In the genomic region with DNA sequence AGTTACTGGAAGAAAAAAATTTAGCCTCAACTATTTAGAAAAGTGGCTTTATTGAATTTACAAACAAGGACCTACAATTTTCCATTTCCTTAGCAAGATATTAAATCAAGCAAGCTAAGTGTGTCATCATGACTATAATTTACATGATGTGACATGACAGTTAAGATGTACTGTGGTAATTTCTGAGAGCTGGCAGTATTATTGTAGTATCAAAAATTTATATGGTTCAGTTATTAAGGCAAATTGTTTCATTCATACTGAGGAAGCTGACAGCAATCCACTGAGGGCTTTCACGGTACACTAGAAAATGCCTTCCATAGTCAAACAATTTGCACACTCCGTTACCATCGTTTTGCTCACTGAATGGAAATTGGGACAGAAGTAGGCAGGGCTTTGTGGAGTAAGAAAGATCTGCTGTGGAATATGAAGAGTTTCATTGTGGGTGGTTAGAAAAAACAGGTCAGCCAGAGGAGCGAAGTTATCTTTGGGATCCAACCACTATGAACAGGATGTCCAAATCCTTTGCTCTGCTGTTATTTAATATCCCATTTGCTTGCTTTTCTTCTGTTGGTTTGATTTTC, we compare ENCODE assay signal across 15 mouse cellular contexts.
DNase-seq lines count a peak whose midpoint lies in the region; ATAC-seq lines count a peak whose summit lies in the region.
"Had no signal": no experiment of that assay in that cellular context is flagged by ENCODE, and none has a peak within 500 bp of the region (broad histone marks: within the 10 kb centered on the region; RNA-seq: fewer than 3 reads in every experiment).

No protein-coding gene starts in this region.

- no peak overlapping the region for H3K4me3 ChIP-seq in embryonic facial prominence, embryonic 14.5 days (ENCODE audit: low read depth, low read length)
- no peak overlapping the region for H3K4me3 ChIP-seq in embryonic facial prominence, embryonic 10.5 days
- H3K4me3 ChIP-seq in hindbrain, embryonic 13.5 days: no peak overlapping the region
- no peak overlapping the region for H3K4me3 ChIP-seq in hindbrain, embryonic 12.5 days
- no peak overlapping the region for H3K4me3 ChIP-seq in hindbrain, embryonic 16.5 days (ENCODE audit: low read length)
- no peak overlapping the region for H3K4me3 ChIP-seq in kidney, embryonic 14.5 days (ENCODE audit: low read length)
- H3K4me3 ChIP-seq: embryonic facial prominence, embryonic 13.5 days; limb, embryonic 13.5 days had no signal

- WGBS in embryonic facial prominence, embryonic 14.5 days: 56% methylated on average over 4 of the region's 4 CpGs
- WGBS in embryonic facial prominence, embryonic 10.5 days: 89% methylated on average over 4 of the region's 4 CpGs
- 46% methylated on average over 4 of the region's 4 CpGs for WGBS in hindbrain, embryonic 13.5 days
- 50% methylated on average over 4 of the region's 4 CpGs for WGBS in hindbrain, embryonic 12.5 days
- WGBS in hindbrain, embryonic 16.5 days: 37% methylated on average over 4 of the region's 4 CpGs
- 82% methylated on average over 4 of the region's 4 CpGs for WGBS in kidney, embryonic 14.5 days

- ATAC-seq in embryonic facial prominence, embryonic 14.5 days (ENCODE audit: low read depth): peak; percentile 18; the same call in 1 of the 2 replicates
- ATAC-seq in hindbrain, embryonic 13.5 days (ENCODE audit: low FRiP score): 0 out of 2 replicates have a peak, but pooled peaks have one; percentile 28
- no peak for ATAC-seq in hindbrain, embryonic 12.5 days (ENCODE audit: low FRiP score)
- peak; percentile 63; the same call in 1 of the 2 replicates for ATAC-seq in hindbrain, embryonic 16.5 days
- ATAC-seq in kidney, embryonic 14.5 days (ENCODE audit: low FRiP score, low TSS enrichment): no peak
- ATAC-seq: intestine, postnatal 0 days had no signal

- no peaks in the 10 kb centered on the region for H3K9me3 ChIP-seq in embryonic facial prominence, embryonic 14.5 days (ENCODE audit: control insufficient read depth, low read length)
- H3K9me3 ChIP-seq in embryonic facial prominence, embryonic 10.5 days: no peaks in the 10 kb centered on the region
- H3K9me3 ChIP-seq in hindbrain, embryonic 13.5 days: no peaks in the 10 kb centered on the region
- H3K9me3 ChIP-seq in hindbrain, embryonic 12.5 days (replicated peaks): no peaks in the 10 kb centered on the region
- no peaks in the 10 kb centered on the region for H3K9me3 ChIP-seq in hindbrain, embryonic 16.5 days (ENCODE audit: control insufficient read depth, low read length)
- H3K9me3 ChIP-seq in kidney, embryonic 14.5 days (ENCODE audit: control insufficient read depth, low read length): no peaks in the 10 kb centered on the region
- H3K9me3 ChIP-seq: embryonic facial prominence, embryonic 13.5 days; limb, embryonic 13.5 days had no signal

- H3K36me3 ChIP-seq in embryonic facial prominence, embryonic 14.5 days (ENCODE audit: control insufficient read depth, insufficient read depth, low read length): no peaks in the 10 kb centered on the region
- H3K36me3 ChIP-seq in embryonic facial prominence, embryonic 10.5 days (replicated peaks): no peaks in the 10 kb centered on the region
- H3K36me3 ChIP-seq in hindbrain, embryonic 13.5 days: no peaks in the 10 kb centered on the region
- no peaks in the 10 kb centered on the region for H3K36me3 ChIP-seq in hindbrain, embryonic 12.5 days
- H3K36me3 ChIP-seq in hindbrain, embryonic 16.5 days (ENCODE audit: control insufficient read depth, insufficient read depth, low read length): no peaks in the 10 kb centered on the region
- H3K36me3 ChIP-seq in kidney, embryonic 14.5 days (ENCODE audit: control insufficient read depth, insufficient read depth, low read length): no peaks in the 10 kb centered on the region
- H3K36me3 ChIP-seq: embryonic facial prominence, embryonic 13.5 days; limb, embryonic 13.5 days had no signal

- no peaks in the 10 kb centered on the region for H3K27me3 ChIP-seq in embryonic facial prominence, embryonic 14.5 days (replicated peaks; ENCODE audit: control insufficient read depth, insufficient read depth, low read length)
- no peaks in the 10 kb centered on the region for H3K27me3 ChIP-seq in embryonic facial prominence, embryonic 10.5 days (replicated peaks; ENCODE audit: low read depth, poor library complexity, severe bottlenecking)
- H3K27me3 ChIP-seq in hindbrain, embryonic 13.5 days: no peaks in the 10 kb centered on the region
- no peaks in the 10 kb centered on the region for H3K27me3 ChIP-seq in hindbrain, embryonic 12.5 days
- H3K27me3 ChIP-seq in hindbrain, embryonic 16.5 days (replicated peaks; ENCODE audit: control insufficient read depth, insufficient read depth, low read length): no peaks in the 10 kb centered on the region
- no peaks in the 10 kb centered on the region for H3K27me3 ChIP-seq in kidney, embryonic 14.5 days (ENCODE audit: control insufficient read depth, insufficient read depth, low read length)
- H3K27me3 ChIP-seq: embryonic facial prominence, embryonic 13.5 days; limb, embryonic 13.5 days had no signal

- H3K4me2 ChIP-seq in embryonic facial prominence, embryonic 14.5 days (ENCODE audit: low read depth, low read length): no peak overlapping the region
- no peak overlapping the region for H3K4me2 ChIP-seq in hindbrain, embryonic 13.5 days
- no peak overlapping the region for H3K4me2 ChIP-seq in hindbrain, embryonic 12.5 days (replicated peaks)
- H3K4me2 ChIP-seq in hindbrain, embryonic 16.5 days (ENCODE audit: low read length): no peak overlapping the region
- H3K4me2 ChIP-seq in kidney, embryonic 14.5 days (replicated peaks; ENCODE audit: low read depth, low read length): no peak overlapping the region
- H3K4me2 ChIP-seq: embryonic facial prominence, embryonic 13.5 days; limb, embryonic 13.5 days had no signal

- DNase-seq in embryonic facial prominence, embryonic 14.5 days (ENCODE audit: low spot score): peak; percentile 59
- no peak for DNase-seq in embryonic facial prominence, embryonic 10.5 days (ENCODE audit: low spot score)
- peak; percentile 96 for DNase-seq in Muller cell, postnatal 12 days (ENCODE audit: inconsistent ontology term)
- no peak for DNase-seq in kidney, adult 11 months
- DNase-seq: cerebellum, postnatal 25 days; gastrocnemius, postnatal 10 days; lung, adult 18-20 months had no signal

- H3K4me1 ChIP-seq in embryonic facial prominence, embryonic 14.5 days (ENCODE audit: control insufficient read depth, insufficient read depth, low read length): no peaks in the 10 kb centered on the region
- H3K4me1 ChIP-seq in embryonic facial prominence, embryonic 10.5 days: no peaks in the 10 kb centered on the region
- no peaks in the 10 kb centered on the region for H3K4me1 ChIP-seq in hindbrain, embryonic 13.5 days (replicated peaks)
- no peaks in the 10 kb centered on the region for H3K4me1 ChIP-seq in hindbrain, embryonic 12.5 days
- no peaks in the 10 kb centered on the region for H3K4me1 ChIP-seq in hindbrain, embryonic 16.5 days (ENCODE audit: control insufficient read depth, insufficient read depth, low read depth, low read length)
- H3K4me1 ChIP-seq in kidney, embryonic 14.5 days (ENCODE audit: control insufficient read depth, insufficient read depth, low read length): no peaks in the 10 kb centered on the region
- H3K4me1 ChIP-seq: embryonic facial prominence, embryonic 13.5 days; limb, embryonic 13.5 days had no signal

- no peak overlapping the region for H3K9ac ChIP-seq in embryonic facial prominence, embryonic 14.5 days (ENCODE audit: low read depth, low read length)
- H3K9ac ChIP-seq in hindbrain, embryonic 13.5 days: no peak overlapping the region
- no peak overlapping the region for H3K9ac ChIP-seq in hindbrain, embryonic 12.5 days
- no peak overlapping the region for H3K9ac ChIP-seq in hindbrain, embryonic 16.5 days (ENCODE audit: low read depth, low read length)
- no peak overlapping the region for H3K9ac ChIP-seq in kidney, embryonic 14.5 days (ENCODE audit: low read depth, low read length)
- H3K9ac ChIP-seq: embryonic facial prominence, embryonic 13.5 days; limb, embryonic 13.5 days had no signal

- H3K27ac ChIP-seq in embryonic facial prominence, embryonic 14.5 days (replicated peaks; ENCODE audit: low read depth, low read length): no peak overlapping the region
- no peak overlapping the region for H3K27ac ChIP-seq in embryonic facial prominence, embryonic 10.5 days (replicated peaks)
- H3K27ac ChIP-seq in hindbrain, embryonic 13.5 days: no peak overlapping the region
- no peak overlapping the region for H3K27ac ChIP-seq in hindbrain, embryonic 12.5 days
- no peak overlapping the region for H3K27ac ChIP-seq in hindbrain, embryonic 16.5 days (ENCODE audit: low read depth, low read length)
- H3K27ac ChIP-seq in kidney, embryonic 14.5 days (ENCODE audit: low read depth, low read length): no peak overlapping the region
- H3K27ac ChIP-seq: embryonic facial prominence, embryonic 13.5 days; limb, embryonic 13.5 days; macrophage had no signal

Comparison
In these comparisons a context has a peak if more than half of its experiments do, and no peak if none do; other contexts are left out.
1. ATAC-seq: peak in embryonic facial prominence, embryonic 14.5 days (single experiment), hindbrain, embryonic 13.5 days (single experiment) and hindbrain, embryonic 16.5 days (single experiment); none in hindbrain, embryonic 12.5 days (single experiment) and kidney, embryonic 14.5 days (single experiment).
2. DNase-seq: peak in embryonic facial prominence, embryonic 14.5 days (single experiment) and Muller cell, postnatal 12 days (single experiment); none in embryonic facial prominence, embryonic 10.5 days (single experiment) and kidney, adult 11 months (single experiment).